Comparison of ENCODE assay signal across 8 mouse cellular contexts in the genomic region with DNA sequence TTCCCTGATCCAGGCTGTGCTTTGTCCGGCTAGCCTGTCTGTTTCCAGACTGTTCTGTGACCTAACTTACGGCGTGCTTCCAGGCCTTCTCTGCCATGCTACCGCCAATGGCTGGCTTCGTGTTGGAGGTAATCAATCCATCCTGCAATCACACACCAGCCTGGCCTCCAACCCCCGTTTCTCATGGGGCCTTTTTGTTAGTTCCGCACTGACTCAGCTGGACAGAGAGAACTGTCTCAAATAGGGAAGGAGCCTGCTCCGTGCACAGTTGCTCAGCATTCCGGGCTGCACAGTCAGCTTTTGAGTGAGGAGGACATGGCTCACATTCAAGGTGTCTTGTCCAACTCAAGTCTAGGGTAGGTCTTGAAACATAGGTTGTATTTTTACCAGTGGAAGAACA.
DNase-seq lines count a peak whose midpoint lies in the region; ATAC-seq and TF ChIP-seq lines count a peak whose summit lies in the region.

No protein-coding gene starts in this region.

- ATAC-seq in forebrain, embryonic 16.5 days, result no peak
- no peak for ATAC-seq in liver, embryonic 11.5 days (replicated peaks; ENCODE audit: low FRiP score)
- no peak for ATAC-seq in forebrain, embryonic 15.5 days (replicated peaks)

- H3K27me3 ChIP-seq in forebrain, embryonic 10.5 days (ENCODE audit: poor library complexity, severe bottlenecking), result no peaks in the 10 kb centered on the region
- no peaks in the 10 kb centered on the region for H3K27me3 ChIP-seq in forebrain, embryonic 16.5 days (replicated peaks; ENCODE audit: control insufficient read depth, insufficient read depth, low read length)
- no peaks in the 10 kb centered on the region for H3K27me3 ChIP-seq in liver, adult 2 months (ENCODE audit: control insufficient read depth, insufficient read depth, low read length)
- H3K27me3 ChIP-seq in liver, embryonic 11.5 days (replicated peaks; ENCODE audit: control insufficient read depth, insufficient read depth, low read length), result no peaks in the 10 kb centered on the region
- no peaks in the 10 kb centered on the region for H3K27me3 ChIP-seq in forebrain, embryonic 15.5 days

- no peak overlapping the region for H3K9ac ChIP-seq in forebrain, embryonic 16.5 days (replicated peaks; ENCODE audit: low read depth, low read length)
- no peak overlapping the region for H3K9ac ChIP-seq in liver, adult 2 months (ENCODE audit: low read depth, low read length)
- no peak overlapping the region for H3K9ac ChIP-seq in liver, embryonic 11.5 days (ENCODE audit: low read depth, low read length)
- H3K9ac ChIP-seq in forebrain, embryonic 15.5 days (replicated peaks), result no peak overlapping the region

- no peak overlapping the region for H3K4me2 ChIP-seq in forebrain, embryonic 16.5 days (ENCODE audit: low read length)
- no peak overlapping the region for H3K4me2 ChIP-seq in liver, embryonic 11.5 days
- H3K4me2 ChIP-seq in forebrain, embryonic 15.5 days (replicated peaks), result no peak overlapping the region

- peaks cover 69% of the 10 kb centered on the region for H3K4me1 ChIP-seq in forebrain, embryonic 10.5 days
- H3K4me1 ChIP-seq in forebrain, embryonic 16.5 days (replicated peaks; ENCODE audit: control insufficient read depth, insufficient read depth, low read length), result peaks cover 22% of the 10 kb centered on the region
- H3K4me1 ChIP-seq in liver, adult 2 months (ENCODE audit: control insufficient read depth, insufficient read depth, low read length), result 0 out of 2 replicates have a peak, but pooled peaks cover 4% of the 10 kb centered on the region
- H3K4me1 ChIP-seq in liver, embryonic 11.5 days (replicated peaks; ENCODE audit: control insufficient read depth, insufficient read depth, low read length), result peaks cover 19% of the 10 kb centered on the region
- H3K4me1 ChIP-seq in bone marrow macrophage, adult 2 months (ENCODE audit: control insufficient read depth, insufficient read depth, low read length), result peaks cover 20% of the 10 kb centered on the region
- H3K4me1 ChIP-seq in forebrain, embryonic 15.5 days, result peaks cover 23% of the 10 kb centered on the region

- H3K79me2 ChIP-seq in liver, adult 2 months (ENCODE audit: control insufficient read depth, insufficient read depth, low read length), result no peaks in the 10 kb centered on the region
- H3K79me2 ChIP-seq in macrophage (ENCODE audit: inconsistent target), result no peaks in the 10 kb centered on the region

- no peak overlapping the region for H3K4me3 ChIP-seq in forebrain, embryonic 10.5 days
- H3K4me3 ChIP-seq in forebrain, embryonic 16.5 days (replicated peaks; ENCODE audit: low read length), result no peak overlapping the region
- H3K4me3 ChIP-seq in liver, adult 2 months (ENCODE audit: insufficient read depth, low read depth, low read length), result no peak overlapping the region
- no peak overlapping the region for H3K4me3 ChIP-seq in liver, embryonic 11.5 days (ENCODE audit: low read depth, low read length)
- no peak overlapping the region for H3K4me3 ChIP-seq in bone marrow macrophage, adult 2 months (ENCODE audit: insufficient read depth, low read length)
- no peak overlapping the region for H3K4me3 ChIP-seq in macrophage (ENCODE audit: inconsistent target)
- H3K4me3 ChIP-seq in forebrain, embryonic 15.5 days, result no peak overlapping the region

- 81% methylated on average over 9 of the region's 9 CpGs for WGBS in forebrain, embryonic 10.5 days
- 81% methylated on average over 9 of the region's 9 CpGs for WGBS in forebrain, embryonic 16.5 days
- WGBS in liver, adult 2 months, result 79% methylated on average over 9 of the region's 9 CpGs
- 47% methylated on average over 9 of the region's 9 CpGs for WGBS in liver, embryonic 11.5 days
- 11% methylated on average over 9 of the region's 9 CpGs for WGBS in macrophage (ENCODE audit: missing documents)
- 79% methylated on average over 9 of the region's 9 CpGs for WGBS in forebrain, embryonic 15.5 days

- peak overlapping the region; percentile 57 for H3K27ac ChIP-seq in forebrain, embryonic 10.5 days
- H3K27ac ChIP-seq in forebrain, embryonic 16.5 days (ENCODE audit: low read length), result no peak overlapping the region
- no peak overlapping the region for H3K27ac ChIP-seq in liver, adult 2 months (replicated peaks; ENCODE audit: insufficient read depth, low read depth, low read length)
- H3K27ac ChIP-seq in liver, embryonic 11.5 days (ENCODE audit: low read depth, low read length), result no peak overlapping the region
- peak overlapping the region; percentile 32 for H3K27ac ChIP-seq in bone marrow macrophage, adult 2 months (ENCODE audit: insufficient read depth, low read depth, low read length)
- 0 out of 2 replicates have a peak overlapping the region, but pooled peaks have one; percentile 17 for H3K27ac ChIP-seq in macrophage
- H3K27ac ChIP-seq in forebrain, embryonic 15.5 days (replicated peaks), result no peak overlapping the region

- TF ChIP-seq CTCF in liver, adult 2 months (IDR thresholded peaks at IDR 0.05; ENCODE audit: low read depth, low read length), result no peak
- TF ChIP-seq CTCF in bone marrow macrophage, adult 2 months (IDR thresholded peaks at IDR 0.05; ENCODE audit: low read depth, low read length), result no peak

- peaks cover 48% of the 10 kb centered on the region for H3K36me3 ChIP-seq in forebrain, embryonic 10.5 days (replicated peaks)
- no peaks in the 10 kb centered on the region for H3K36me3 ChIP-seq in forebrain, embryonic 16.5 days (ENCODE audit: control insufficient read depth, insufficient read depth)
- no peaks in the 10 kb centered on the region for H3K36me3 ChIP-seq in liver, adult 2 months (ENCODE audit: control insufficient read depth, insufficient read depth, low read length)
- H3K36me3 ChIP-seq in liver, embryonic 11.5 days (ENCODE audit: control insufficient read depth, insufficient read depth, low read length), result no peaks in the 10 kb centered on the region
- H3K36me3 ChIP-seq in macrophage (ENCODE audit: inconsistent target), result no peaks in the 10 kb centered on the region
- H3K36me3 ChIP-seq in forebrain, embryonic 15.5 days, result no peaks in the 10 kb centered on the region

- H3K9me3 ChIP-seq in forebrain, embryonic 10.5 days, result no peaks in the 10 kb centered on the region
- no peaks in the 10 kb centered on the region for H3K9me3 ChIP-seq in forebrain, embryonic 16.5 days (ENCODE audit: control insufficient read depth, low read length)
- H3K9me3 ChIP-seq in liver, embryonic 11.5 days (ENCODE audit: control insufficient read depth, low read length), result no peaks in the 10 kb centered on the region
- no peaks in the 10 kb centered on the region for H3K9me3 ChIP-seq in forebrain, embryonic 15.5 days

- no peak for TF ChIP-seq POLR2A in liver, adult 2 months (IDR thresholded peaks at IDR 0.05; ENCODE audit: extremely low read depth, insufficient read depth, low read length)
- TF ChIP-seq POLR2A in bone marrow macrophage, adult 2 months (IDR thresholded peaks at IDR 0.05; ENCODE audit: borderline replicate concordance, low read depth, low read length), result no peak

- no peak for DNase-seq in forebrain, embryonic 10.5 days (ENCODE audit: extremely low spot score, low spot score)
- DNase-seq in liver, adult 2 months (ENCODE audit: extremely low read depth, low read depth, low spot score), result peak; percentile 18
- no peak for DNase-seq in liver, embryonic 11.5 days (ENCODE audit: low spot score)
- DNase-seq in Muller cell, postnatal 12 days (ENCODE audit: inconsistent ontology term), result no peak

Comparison
In these comparisons a context has a peak if more than half of its experiments do, and no peak if none do; other contexts are left out.
1. H3K27ac ChIP-seq: peak in forebrain, embryonic 10.5 days (single experiment), bone marrow macrophage, adult 2 months (single experiment) and macrophage (single experiment); none in forebrain, embryonic 16.5 days (single experiment), liver, adult 2 months (single experiment), liver, embryonic 11.5 days (single experiment) and forebrain, embryonic 15.5 days (single experiment).